Mouse (Mus musculus) left cerebral cortex, postnatal 36 days (tissue): ENCODE results near the gene Eif4g3. TPM values are rescaled to one million over a fixed set of nuclear protein-coding genes. Genes with fewer than 3 reads are reported as not detected.
A peak's percentile ranks its signal among the peaks of the same experiment; 100 is the strongest.
"Not testable (repeated sequence)": the region's sequence is repeated elsewhere in the genome, so short reads cannot be mapped to it uniquely, and the experiment has no call there.

ENCODE experiments used
- DNase-seq, 2 experiments: peaks; one replicate each; pipeline ENCODE4 v3.0.0; 2021 to 2022; ENCODE audit warnings: low spot score in 2 of 2, mixed read lengths in 1 of 2
- intact Hi-C: fragments of 180-260 bp; cut with DNase I; formaldehyde crosslinking; loops from one replicate; pipeline ENCODE4 v1.15.1; 2025
- total RNA-seq, 2 experiments: library from RNA; stranded (reverse); gene quantifications; 2 replicates each; pipeline ENCODE4 v1.2.3; 2021

The Eif4g3 gene
- total RNA-seq, result 100 to 1,000 TPM; 168 to 190 TPM

GRCm38 (mm10) chr4:137992890-137993289 lies at the start of gene Eif4g3:
Gene Eif4g3 (plus strand): TSS chr4:137993022.
- intact Hi-C loops, result loop anchor here (10.0 kb wide), 1 partner anchor 112 kb away; no protein-coding TSS in a partner anchor
- DNase-seq, result no peak

DNA sequence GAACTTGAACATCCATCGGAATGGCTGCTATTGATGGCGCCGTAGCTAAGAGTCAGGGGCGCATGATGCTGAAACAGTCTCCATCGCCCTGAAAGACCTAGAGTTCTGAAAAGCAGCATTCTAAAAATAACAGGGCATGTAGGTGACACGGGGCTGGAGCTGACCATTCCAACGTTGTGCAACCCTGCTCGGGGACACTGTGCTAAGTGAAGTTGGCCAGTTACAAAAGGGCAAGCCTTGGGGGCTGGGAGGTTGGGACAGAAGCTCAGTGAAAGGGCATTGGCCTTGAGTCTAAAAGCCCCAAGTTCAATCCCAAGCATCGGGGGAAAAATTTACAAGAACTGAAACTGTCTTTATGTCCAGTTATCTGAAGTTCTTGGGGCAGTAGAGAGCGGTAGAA lies 49.3 kb upstream of the Eif4g3 start:
- intact Hi-C loops, result loop anchor here (10.0 kb wide), 1 partner anchor 79 kb away; the partner anchor contains the start of gene Ece1
- no peak for DNase-seq

- intact Hi-C loops, result loop anchor here (2.0 to 10.0 kb wide), 3 partner anchors 35 to 213 kb away; partner anchors contain the start of gene Ece1
- DNase-seq, result no peak
These were observed 47.4 kb upstream of the Eif4g3 start for GRCm38 (mm10) chr4:137945376-137945775.

- DNase-seq, result no peak
- intact Hi-C loops, result loop anchor here (5.0 to 10.0 kb wide), 2 partner anchors 82 to 214 kb away; partner anchors contain the start of gene Ece1
These were observed 46.4 kb upstream of the Eif4g3 start for GRCm38 (mm10) chr4:137946419-137946818.

DNA sequence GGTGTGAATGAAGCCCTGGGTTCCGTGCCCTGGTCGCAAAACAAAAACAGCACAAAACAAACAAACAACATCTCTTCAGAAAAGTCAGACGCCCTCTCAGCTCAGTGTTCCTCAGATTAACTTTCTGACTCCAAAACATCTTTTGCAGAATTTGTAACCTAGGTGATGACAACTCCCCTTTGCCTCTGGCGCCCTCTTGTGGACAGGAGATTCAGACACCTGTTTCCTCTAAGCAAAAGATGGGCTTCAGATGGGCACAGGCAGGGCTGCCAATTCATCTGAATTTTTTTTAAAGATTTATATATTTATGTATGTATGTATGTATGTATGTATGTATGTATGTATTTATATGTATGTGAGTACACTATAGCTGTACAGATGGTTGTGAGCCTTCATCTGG lies 40.0 kb upstream of the Eif4g3 start:
- peak; percentile 68 to 71 for DNase-seq
- intact Hi-C loops, result no loop called here

DNA sequence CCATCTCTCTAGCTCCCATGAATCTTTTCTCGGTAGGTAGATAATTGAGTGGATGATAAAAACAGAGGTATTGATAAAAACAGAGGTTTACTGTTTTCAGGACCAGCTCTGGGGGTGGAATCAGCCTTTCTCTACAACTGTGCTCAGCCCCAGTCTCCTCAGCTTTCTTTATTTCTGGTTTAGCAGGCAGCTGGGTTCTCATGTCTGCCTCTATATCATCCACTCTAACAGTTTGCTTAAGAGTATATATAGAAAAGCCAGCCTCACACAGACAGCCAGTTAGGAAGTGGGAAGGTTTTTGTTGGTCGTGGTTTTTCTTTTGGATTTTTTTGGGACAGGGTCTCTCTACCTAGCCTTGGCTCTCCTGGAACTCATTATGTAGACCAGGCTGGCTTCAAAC lies 38.6 kb upstream of the Eif4g3 start:
- no peak for DNase-seq
- intact Hi-C loops, result loop anchor here (1.0 kb wide), 1 partner anchor 110 kb away; no protein-coding TSS in a partner anchor

DNA sequence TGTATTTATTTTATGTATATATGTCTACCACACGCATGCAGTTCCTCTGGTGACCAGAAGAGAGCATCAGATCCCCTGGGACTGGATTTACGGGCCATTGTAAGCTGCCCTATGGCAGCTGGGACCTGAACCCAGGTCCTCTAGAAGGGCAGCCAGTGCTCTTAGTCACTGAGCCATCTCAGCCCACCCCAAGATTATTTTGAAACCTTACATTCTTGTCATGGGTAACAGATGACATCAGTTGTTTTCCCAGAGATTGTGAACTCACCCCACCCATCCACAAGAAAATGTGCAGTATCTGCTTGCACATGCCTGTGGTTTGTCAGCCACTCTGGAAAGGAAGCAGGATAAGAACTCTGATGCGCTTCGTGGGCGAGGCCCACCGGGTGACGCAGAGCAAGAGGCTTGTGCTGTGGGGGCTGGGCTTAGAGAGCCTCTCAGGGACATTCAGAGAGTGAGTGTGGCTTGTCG lies 37.9 kb upstream of the Eif4g3 start:
- intact Hi-C loops, result loop anchor here (1.0 kb wide), 1 partner anchor 111 kb away; no protein-coding TSS in a partner anchor
- peak in 1 of 2 experiments; percentile 44 for DNase-seq

DNA sequence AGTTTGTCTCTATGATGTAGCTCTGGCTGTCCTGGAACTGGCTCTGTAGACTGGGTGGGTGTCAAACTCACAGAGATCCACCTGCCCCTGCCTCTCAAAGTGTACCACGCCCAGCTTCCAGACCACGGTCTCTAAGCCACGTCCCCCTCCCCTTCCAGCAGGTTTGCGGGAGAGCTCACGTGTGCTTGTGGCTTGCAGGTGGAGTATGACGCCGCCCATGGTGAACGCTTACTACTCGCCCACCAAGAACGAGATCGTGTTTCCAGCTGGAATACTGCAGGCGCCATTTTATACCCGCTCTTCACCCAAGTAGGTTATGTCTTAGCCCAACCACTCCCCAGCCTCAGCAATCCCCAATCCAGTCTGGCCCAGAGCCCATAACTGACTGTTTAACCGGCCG lies 36.6 kb upstream of the Eif4g3 start:
- DNase-seq, result no peak
- intact Hi-C loops, result no loop called here

DNA sequence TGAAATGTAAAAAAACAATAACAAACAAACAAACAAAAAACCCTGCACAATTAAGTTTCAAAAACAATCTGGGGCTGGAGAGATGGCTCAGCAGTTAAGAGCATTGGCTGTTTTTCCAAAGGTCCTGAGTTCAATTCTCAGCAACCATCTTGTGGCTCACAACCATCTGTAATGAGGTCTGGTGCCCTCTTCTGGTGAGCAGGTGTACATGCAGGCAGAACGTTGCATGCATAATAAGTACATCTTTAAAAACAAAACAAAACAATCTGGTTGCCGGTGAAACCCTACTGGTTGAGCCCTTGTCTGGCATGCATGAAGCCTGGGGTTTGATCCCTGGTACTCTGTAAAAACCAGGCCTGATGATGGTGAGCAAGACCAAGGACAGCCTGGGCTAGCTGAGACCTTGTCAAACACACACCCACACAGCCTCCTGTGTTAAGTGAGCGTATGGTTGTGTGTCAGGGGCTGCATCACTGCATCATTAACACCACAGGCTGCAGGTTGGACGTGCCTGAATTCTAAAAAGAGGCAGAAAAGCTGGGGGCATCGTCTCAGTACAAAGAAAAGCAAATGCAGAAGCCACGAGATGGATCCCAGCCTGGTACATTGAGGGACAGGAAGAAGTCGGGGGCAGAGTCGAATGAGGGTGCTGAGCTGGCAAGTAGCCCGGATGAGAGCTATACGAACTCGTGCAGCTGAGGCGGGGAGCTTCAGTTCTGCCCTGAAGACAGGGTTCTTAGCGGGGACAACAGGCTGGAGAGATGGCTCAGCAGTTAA lies 32.7 kb upstream of the Eif4g3 start:
- intact Hi-C loops, result loop anchor here (10.0 kb wide), 1 partner anchor 145 kb away; no protein-coding TSS in a partner anchor

GRCm38 (mm10) chr4:137960757-137961156 lies 32.1 kb upstream of the Eif4g3 start:
- intact Hi-C loops, result loop anchor here (10.0 kb wide), 1 partner anchor 144 kb away; no protein-coding TSS in a partner anchor
- no peak for DNase-seq

More for the DNA sequence above, 32.7 kb upstream of the Eif4g3 start:
- peak; percentile 55 to 66 for DNase-seq

GRCm38 (mm10) chr4:137962643-137963350 lies 30.0 kb upstream of the Eif4g3 start:
- intact Hi-C loops, result loop anchor here (10.0 kb wide), 1 partner anchor 142 kb away; no protein-coding TSS in a partner anchor
- no peak for DNase-seq

- intact Hi-C loops, result loop anchor here (10.0 kb wide), 1 partner anchor 141 kb away; no protein-coding TSS in a partner anchor
These were observed 29.4 kb upstream of the Eif4g3 start for GRCm38 (mm10) chr4:137963431-137963830.

GRCm38 (mm10) chr4:137963881-137964584 lies 28.8 kb upstream of the Eif4g3 start:
- peak; percentile 77 to 78 for DNase-seq
- intact Hi-C loops, result loop anchor here (10.0 kb wide), 1 partner anchor 141 kb away; no protein-coding TSS in a partner anchor

More at GRCm38 (mm10) chr4:137963431-137963830, 29.4 kb upstream of the Eif4g3 start:
- DNase-seq, result no peak

DNA sequence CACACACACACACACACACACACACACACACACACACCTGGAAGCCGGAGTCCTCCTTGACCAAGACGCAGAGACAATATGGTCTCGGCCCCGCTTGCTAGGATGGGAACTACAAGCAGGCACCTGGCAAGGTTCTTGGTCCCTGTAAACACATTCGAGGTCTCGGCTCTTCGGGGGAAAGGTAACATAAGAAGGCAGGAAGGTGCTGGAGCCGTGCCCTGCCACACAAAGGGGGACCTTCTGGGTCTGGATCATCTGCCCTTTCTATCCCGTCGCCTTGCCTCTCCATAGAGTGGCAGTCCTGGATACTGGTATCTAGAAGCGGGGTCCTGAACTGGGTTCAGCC lies 28.3 kb upstream of the Eif4g3 start:
- intact Hi-C loops, result loop anchor here (10.0 kb wide), 1 partner anchor 140 kb away; no protein-coding TSS in a partner anchor
- DNase-seq, result no peak

- intact Hi-C loops, result loop anchor here (10.0 kb wide), 1 partner anchor 137 kb away; no protein-coding TSS in a partner anchor
- DNase-seq, result peak; percentile 66 to 67
These were observed 24.6 kb upstream of the Eif4g3 start for GRCm38 (mm10) chr4:137968203-137968602.

GRCm38 (mm10) chr4:137970623-137971199 lies 22.1 kb upstream of the Eif4g3 start:
- DNase-seq, intact Hi-C loops: not testable (repeated sequence)

DNA sequence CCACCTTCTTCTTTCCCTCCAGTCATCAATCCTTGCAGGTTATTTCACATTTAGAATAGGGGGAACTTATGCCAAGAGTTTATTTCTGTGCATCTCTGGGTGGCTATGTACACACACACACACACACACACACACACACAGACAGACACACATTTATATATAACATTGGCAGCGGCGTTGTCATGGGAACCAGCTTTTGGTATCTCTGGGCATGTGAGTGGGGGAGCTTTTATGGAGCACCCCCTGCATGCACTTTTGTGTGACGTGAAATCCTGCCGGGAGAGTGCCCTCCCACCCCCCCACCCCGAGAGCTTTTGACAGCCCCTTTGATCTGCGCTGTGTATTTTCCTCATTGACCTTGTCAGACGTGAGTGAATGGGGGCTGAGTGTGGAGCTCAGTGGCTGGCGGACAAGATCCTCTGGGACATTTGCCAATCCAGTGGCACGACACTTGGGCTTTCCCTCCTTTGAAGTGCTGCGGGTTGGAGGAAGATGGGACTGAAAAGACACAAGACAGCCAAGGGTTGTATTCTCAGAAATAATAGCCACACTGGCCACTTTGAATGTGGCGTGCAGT lies 17.9 kb upstream of the Eif4g3 start:
- intact Hi-C loops, result not testable (repeated sequence)

DNA sequence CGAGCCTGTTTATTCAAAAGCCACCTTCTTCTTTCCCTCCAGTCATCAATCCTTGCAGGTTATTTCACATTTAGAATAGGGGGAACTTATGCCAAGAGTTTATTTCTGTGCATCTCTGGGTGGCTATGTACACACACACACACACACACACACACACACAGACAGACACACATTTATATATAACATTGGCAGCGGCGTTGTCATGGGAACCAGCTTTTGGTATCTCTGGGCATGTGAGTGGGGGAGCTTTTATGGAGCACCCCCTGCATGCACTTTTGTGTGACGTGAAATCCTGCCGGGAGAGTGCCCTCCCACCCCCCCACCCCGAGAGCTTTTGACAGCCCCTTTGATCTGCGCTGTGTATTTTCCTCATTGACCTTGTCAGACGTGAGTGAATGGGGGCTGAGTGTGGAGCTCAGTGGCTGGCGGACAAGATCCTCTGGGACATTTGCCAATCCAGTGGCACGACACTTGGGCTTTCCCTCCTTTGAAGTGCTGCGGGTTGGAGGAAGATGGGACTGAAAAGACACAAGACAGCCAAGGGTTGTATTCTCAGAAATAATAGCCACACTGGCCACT lies 13.7 kb upstream of the Eif4g3 start:
- DNase-seq, intact Hi-C loops: not testable (repeated sequence)

More for the DNA sequence above, 17.9 kb upstream of the Eif4g3 start:
- not testable (repeated sequence) for DNase-seq
